Mouse (Mus musculus) bone marrow, adult 2 months (tissue): ENCODE data around the gene Sept1. TPM values are rescaled to one million over a fixed set of nuclear protein-coding genes. Genes with fewer than 3 reads are reported as not detected.

Source experiments
- H3K27ac ChIP-seq: fragments of 200-500 bp; 2 replicates; pipeline ENCODE4 v1.5.1; 2012; ENCODE audit warnings: low read depth, mild to moderate bottlenecking, control low read depth, inconsistent platforms, low read length; ENCODE audit not compliant: control insufficient read depth, poor library complexity, insufficient read depth
- H3K4me1 ChIP-seq: fragments of 200-500 bp; 2 replicates; pipeline ENCODE4 v1.6.1; 2011; ENCODE audit warnings: low read length; ENCODE audit not compliant: control insufficient read depth, insufficient read depth
- H3K4me3 ChIP-seq: fragments of 200-500 bp; replicated peaks from 2 replicates; pipeline ENCODE3; 2011; ENCODE audit warnings: mild to moderate bottlenecking, low read depth, low read length, control low read depth; ENCODE audit not compliant: control insufficient read depth
- CTCF ChIP-seq: fragments of 200-500 bp; IDR thresholded peaks from 2 replicates; pipeline ENCODE4 v1.5.1; 2011; ENCODE audit warnings: low read length, control low read depth; ENCODE audit not compliant: control insufficient read depth, insufficient read depth
- POLR2A ChIP-seq: fragments of 200-500 bp; IDR thresholded peaks from 2 replicates; pipeline ENCODE4 v1.6.1; 2011; ENCODE audit warnings: low read depth, mild to moderate bottlenecking, control low read depth, low read length, borderline replicate concordance; ENCODE audit not compliant: control insufficient read depth
- WGBS: fragments of 180-500 bp; shearing (Covaris S2); methylation state at CpG from one replicate; pipeline ENCODE4 v1.1.7; 2018; 5-methylcytosine and 5-hydroxymethylcytosine counted together
- polyA plus RNA-seq: library from polyadenylated mRNA; stranded (reverse); fragments of >200 nt; gene quantifications from 2 replicates; pipeline ENCODE4 v1.2.4, GENCODE M21; 2011; ENCODE audit warnings: low replicate concordance; ENCODE audit not compliant: missing spikeins, insufficient read depth, insufficient read length

The Sept1 gene
- polyA plus RNA-seq, 1 experiment = 153 TPM

DNA sequence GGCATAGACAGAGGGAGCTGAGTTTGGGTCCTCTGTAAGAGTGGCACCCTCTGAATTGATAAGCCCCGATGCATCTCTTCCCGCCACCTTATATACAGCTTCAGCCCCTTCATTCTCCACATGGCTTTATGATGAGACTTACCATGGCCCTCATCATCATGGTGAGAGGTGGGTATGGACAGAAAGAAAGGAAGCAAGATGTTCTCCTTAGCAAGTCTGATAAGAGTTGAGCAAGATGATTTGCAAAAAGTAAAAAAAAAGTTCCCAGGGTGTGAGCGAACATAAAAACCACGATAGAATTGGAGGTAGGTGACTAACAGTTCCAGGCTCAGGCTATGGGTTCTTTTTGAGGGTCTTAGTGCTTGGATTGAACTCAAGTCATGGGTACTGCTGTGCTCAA lies 14.3 kb downstream of the Sept1 start:
- 18% methylated on average over 4 of the region's 4 CpGs for WGBS
- Histone ChIP-seq H3K4me3 (peak overlapping the region; percentile 5), H3K4me1 (peaks cover 13% of the 10 kb centered on the region), H3K27ac (peak overlapping the region; percentile 89)
- TF ChIP-seq CTCF (no peak), POLR2A (no peak)

DNA sequence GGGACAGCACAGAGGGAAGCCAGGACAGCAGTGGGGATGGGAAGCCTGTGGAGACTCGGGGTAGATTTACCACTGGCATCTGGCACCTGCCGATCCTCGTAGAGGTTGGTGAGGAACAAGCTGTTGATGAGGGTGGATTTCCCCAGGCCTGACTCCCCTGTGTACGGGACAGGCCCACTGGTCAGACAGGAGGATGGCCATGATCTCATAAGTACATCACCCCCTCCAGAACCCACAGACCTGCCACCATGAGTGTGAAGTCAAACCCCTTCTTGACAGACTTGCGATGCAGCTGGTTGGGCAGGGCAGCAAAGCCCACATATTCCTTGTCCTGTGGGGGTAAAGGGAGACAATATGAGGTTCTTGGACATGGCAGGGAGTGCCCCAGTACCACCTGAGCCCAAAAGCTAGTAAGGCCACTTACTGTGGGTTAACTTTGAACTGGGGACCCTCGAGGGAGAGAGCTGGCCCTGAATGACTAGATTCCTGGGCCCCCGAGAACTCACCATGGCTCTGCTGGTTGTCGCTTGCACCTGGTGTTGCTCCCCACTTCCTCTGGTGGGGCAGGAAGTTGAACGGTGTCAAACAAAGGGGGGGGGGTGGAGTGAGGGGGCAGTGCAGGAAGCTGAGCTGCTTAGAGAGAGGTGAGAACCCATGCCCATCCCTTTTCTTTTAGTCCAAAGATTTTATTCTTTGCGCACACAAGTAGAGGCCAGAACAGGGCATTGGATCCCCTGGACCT lies 14.9 kb downstream of the Sept1 start:
- Histone ChIP-seq H3K4me3 (peak overlapping the region; percentile 68), H3K27ac (peak overlapping the region; percentile 89), H3K4me1 (peaks cover 13% of the 10 kb centered on the region)
- 6% methylated on average over 10 of the region's 10 CpGs for WGBS
- no peak for TF ChIP-seq CTCF
- TF ChIP-seq POLR2A = no peak

- Histone ChIP-seq H3K27ac (peak overlapping the region; percentile 89), H3K4me1 (peaks cover 13% of the 10 kb centered on the region)
Measured at GRCm38 (mm10) chr7:127217475-127217874, 15.5 kb downstream of the Sept1 start.

DNA sequence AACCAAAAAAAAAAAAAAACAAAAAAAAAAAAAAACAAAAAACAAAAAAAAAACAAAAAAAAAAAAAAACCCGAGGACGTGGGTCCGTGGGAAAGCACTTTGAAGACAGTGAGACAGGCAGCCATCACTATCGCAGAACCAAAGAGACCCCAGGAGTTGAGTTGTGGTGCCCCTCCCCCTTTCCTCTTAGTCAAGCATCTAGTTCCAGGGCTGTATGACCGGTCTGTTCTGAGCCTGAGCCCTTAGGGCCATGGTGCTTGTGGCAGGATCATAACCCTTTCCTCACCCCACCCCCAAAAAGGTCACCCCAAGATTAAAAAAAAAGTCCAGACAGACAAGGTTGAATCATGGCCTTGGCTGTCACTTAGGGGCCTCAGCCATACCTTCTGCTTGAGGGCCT lies 16.6 kb downstream of the Sept1 start:
- no peak overlapping the region for H3K27ac ChIP-seq
- peaks cover 13% of the 10 kb centered on the region for H3K4me1 ChIP-seq
- no peak overlapping the region for H3K4me3 ChIP-seq
- 76% methylated on average over 5 of the region's 5 CpGs for WGBS
- TF ChIP-seq POLR2A (no peak), CTCF (no peak)

More at GRCm38 (mm10) chr7:127217475-127217874, 15.5 kb downstream of the Sept1 start:
- peak overlapping the region; percentile 68 for H3K4me3 ChIP-seq
- WGBS = 56% methylated on average over 6 of the region's 6 CpGs
- TF ChIP-seq POLR2A (no peak), CTCF (no peak)

DNA sequence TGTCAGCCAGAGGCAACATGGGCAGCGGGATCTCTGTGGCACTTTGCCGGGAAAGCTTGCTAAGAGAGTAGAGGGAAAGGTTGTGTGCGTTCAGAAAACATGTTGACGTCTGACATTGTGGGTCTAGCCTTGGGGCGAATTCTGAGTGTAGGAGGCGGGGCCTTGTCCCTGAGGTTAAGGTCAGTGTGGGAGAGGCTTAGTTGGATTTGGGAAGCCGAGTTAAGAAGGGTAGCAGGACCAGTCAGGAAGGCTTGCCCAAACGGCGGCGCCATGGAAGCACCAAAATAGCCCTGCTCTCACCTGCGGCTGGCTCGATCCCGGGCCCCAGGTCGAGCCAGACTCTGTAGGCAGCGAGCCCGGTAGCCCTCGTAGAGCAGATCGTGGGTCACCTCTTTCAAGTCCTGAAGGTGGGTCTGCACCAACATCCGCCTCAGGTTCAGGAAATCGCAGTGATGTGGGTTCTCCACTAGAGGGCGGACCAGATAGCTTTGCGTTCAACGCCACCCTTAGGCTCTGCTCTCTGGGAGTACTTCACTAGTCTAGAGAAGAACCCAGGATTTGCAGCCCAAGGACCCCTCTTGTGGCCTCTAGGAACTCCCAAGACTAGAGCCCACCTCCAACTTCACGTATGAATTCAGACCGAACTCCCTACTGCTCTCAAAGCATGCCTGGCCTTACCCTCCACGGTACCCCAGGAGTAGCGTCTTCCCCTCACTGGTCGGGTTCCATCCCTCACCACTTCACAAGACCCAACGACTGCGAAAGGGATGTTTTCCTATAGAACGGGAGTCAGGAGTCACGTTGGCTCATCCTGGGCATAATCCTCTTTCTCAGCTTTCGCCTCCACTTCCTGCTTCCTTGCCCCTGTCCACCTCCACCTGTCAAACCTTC lies 17.7 kb downstream of the Sept1 start:
- H3K27ac ChIP-seq = no peak overlapping the region
- H3K4me3 ChIP-seq = no peak overlapping the region
- TF ChIP-seq CTCF (peak; percentile 91), POLR2A (no peak)
- H3K4me1 ChIP-seq = peaks cover 14% of the 10 kb centered on the region
- 45% methylated on average over 33 of the region's 33 CpGs for WGBS

DNA sequence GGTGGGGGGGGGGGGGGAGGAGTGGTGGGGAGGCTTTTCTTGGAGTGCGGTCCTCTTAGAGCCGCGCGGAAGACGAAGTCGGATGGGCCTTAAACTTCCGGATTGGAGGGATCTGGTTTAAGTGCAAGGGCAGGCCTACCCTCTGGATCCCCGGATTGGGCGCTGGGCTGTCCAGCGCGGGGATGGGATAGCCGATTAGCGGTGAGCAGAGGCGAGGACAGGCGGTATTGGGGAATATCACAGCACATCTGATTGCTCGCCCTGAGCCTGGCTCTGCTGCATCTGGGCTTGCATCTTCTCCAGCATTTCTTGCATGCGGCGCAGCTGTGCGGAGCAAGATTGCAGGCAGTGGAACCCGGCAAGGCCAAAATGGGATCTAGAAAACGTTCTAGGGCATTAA lies 18.4 kb downstream of the Sept1 start:
- 92% methylated on average over 20 of the region's 21 CpGs for WGBS
- TF ChIP-seq CTCF = no peak
- no peak for TF ChIP-seq POLR2A
- Histone ChIP-seq H3K27ac (no peak overlapping the region), H3K4me3 (no peak overlapping the region), H3K4me1 (peaks cover 14% of the 10 kb centered on the region)

- TF ChIP-seq POLR2A (no peak), CTCF (peak; percentile 12; the same call in 1 of the 2 replicates)
- no peak overlapping the region for H3K27ac ChIP-seq
- H3K4me1 ChIP-seq = peaks cover 12% of the 10 kb centered on the region
- 79% methylated on average over 12 of the region's 12 CpGs for WGBS
- no peak overlapping the region for H3K4me3 ChIP-seq
Measured at GRCm38 (mm10) chr7:127213930-127214329, 19.0 kb downstream of the Sept1 start.

- WGBS = 32% methylated on average over 7 of the region's 7 CpGs
- Histone ChIP-seq H3K27ac (no peak overlapping the region), H3K4me1 (peaks cover 10% of the 10 kb centered on the region; the same call in 1 of the 2 replicates), H3K4me3 (no peak overlapping the region)
- TF ChIP-seq POLR2A (no peak), CTCF (peak; percentile 71)
Measured at GRCm38 (mm10) chr7:127213485-127213884, 19.4 kb downstream of the Sept1 start.
